Mouse (Mus musculus): ENCODE results near the gene Lair1.
"Not testable (repeated sequence)": the region's sequence is repeated elsewhere in the genome, so short reads cannot be mapped to it uniquely, and the experiment has no call there.

Gene Lair1

DNA sequence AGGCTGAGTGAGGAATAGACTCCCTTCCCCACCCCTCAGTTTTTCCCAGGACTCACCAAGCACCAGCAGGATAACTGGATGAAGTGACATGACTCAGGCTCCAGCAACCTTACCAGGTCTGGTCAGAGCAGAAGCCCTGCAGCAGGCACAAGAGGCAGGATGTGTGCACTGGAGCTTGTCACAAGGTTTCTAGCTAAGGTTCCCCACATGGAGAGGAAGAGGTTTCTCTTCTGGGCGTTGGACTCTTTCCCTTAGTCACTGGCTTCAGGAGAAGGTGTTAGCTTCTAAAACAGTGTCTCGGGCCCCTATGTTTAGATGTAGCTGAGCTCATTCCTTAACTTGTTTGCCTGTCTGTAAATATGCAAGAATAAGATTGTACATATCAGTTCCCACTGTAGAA lies at the start of gene Lair1:
Gene Lair1 (minus strand): TSS at position 192 of the 400 bp plus-strand sequence.
- DNase-seq, result no peak

DNA sequence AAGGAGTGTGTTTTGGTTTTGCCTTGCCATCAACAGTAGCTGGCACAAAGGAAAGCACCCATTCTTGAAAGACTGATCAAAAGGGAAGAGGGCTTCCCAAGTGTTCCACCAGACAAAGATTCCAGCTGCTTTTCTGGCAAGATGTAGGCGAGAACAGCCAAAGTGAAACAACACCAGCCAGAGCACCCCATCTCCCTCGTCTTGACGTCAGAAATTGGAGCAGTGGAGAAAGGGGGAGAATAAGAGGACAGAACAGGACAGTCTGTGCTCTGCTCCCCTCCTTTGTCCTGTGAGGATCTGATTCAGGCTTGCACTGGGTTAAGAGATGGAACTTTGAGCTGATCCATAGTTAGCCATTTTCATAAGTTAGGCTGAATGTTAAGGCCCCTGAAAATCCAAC lies 48.8 kb upstream of the Lair1 start:
- DNase-seq, result no peak

DNA sequence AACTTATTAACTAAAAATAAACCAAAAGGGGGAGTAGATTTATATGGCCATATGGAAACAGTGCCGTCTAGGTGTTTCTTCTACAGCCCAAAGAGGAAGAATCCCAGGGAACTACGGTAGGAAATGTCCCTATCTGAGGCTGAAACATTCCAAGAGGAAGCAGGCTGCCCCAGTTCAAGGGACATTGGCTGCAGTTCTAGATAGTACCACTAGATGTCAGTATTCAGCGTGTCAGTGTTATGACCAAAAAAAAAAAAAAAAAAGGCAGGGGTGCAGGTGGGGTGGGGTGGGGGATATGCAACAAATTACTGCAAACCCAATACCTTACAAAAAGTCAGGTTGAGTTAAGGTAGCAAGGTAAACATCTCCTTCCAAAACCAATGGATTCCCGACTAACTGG lies 40.4 kb upstream of the Lair1 start:
- DNase-seq, result no peak

DNA sequence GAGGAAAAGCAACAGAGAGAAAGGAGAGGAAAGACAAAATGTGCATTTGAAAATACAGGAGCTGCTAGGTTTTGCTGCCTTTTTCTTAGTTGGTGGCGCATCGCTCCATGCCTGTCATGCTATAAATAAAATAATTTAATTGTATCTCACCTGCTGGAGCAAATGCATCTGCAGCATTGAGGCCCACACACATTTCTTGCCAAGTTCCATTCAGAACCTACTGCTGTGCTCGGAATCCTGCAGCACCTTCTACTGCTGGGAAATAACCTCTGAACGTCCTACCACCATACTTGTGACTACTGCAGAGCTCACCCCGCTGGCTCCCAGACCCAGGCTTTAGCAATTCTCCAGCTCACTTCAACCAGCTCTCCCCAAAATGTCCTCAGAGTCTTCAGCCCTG lies 38.1 kb upstream of the Lair1 start:
- DNase-seq, result no peak

DNA sequence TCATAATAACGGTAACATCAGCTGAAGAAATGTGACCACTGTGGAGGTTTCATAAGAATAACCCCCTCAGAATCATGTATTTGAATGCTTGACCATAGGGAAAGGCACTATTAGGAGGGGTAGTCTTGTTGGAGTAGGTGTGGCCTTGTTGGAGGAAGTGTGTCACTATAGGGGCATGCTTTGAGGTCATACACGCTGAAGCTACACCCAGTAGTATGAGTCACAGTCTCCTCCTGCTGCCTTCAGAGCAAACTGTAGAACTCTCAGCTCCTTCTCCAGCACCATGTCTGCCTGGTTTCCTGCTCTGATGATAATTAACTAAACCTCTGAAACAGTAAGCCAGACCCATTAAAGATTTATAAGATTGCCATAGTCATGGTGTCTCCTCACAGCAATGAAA lies 35.8 kb upstream of the Lair1 start:
- DNase-seq, result no peak

DNA sequence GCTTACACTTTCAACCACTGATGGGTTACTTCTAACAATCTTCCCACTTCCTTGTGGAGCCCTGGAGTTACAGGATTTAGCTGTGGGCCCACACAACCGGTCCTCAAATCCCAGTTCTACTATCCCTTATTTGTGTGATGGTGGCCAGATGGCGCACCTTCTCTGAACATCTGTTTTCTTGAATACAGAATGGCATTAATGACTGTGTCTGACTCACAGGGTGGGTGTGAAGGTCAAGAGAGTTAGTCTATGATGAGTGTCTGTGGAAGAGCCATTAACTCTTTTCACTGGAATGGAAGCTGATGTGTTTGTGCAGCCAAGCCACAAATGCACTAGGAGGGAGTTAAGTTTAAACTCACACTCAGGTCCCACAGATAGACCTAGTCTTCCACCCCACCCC lies 35.3 kb upstream of the Lair1 start:
- DNase-seq, result no peak

DNA sequence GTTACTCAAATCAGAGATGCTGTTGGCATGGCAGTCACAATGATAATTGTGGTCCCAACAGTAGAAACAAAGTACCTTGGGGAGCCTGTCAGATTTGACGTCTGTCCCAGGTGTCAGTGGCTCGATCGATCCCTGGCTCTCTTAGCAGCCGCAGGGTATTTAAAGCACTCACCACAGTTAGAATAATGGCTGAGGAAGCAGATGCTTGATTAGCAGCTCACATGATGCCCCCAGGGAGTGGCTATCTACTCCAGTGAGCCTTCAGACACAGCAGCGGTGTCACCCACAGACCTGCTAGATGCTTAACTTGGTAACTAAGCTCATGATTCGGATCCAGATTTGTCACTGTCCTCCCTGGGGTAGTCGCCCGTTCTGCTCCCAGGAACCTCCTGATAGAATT lies 28.2 kb upstream of the Lair1 start:
- no peak for DNase-seq

DNA sequence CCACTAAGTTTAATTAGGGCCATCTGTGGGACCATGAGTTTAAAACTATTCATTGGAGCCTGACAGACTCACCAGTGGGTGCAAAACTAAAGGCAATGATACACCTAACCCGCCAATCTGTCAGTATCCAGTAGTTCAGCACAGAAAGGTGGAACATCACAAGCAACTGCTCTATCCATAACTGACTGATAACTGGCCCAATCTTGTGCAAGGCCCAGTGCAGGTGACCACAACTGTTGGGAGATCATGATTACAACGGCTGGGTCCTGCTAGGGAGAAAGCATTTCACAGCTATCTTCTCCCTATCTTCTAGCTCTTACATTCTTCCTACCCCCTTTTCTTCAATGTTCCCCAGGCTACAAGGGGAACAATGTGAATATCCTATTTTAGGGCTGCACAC lies 25.7 kb upstream of the Lair1 start:
- no peak for DNase-seq

DNA sequence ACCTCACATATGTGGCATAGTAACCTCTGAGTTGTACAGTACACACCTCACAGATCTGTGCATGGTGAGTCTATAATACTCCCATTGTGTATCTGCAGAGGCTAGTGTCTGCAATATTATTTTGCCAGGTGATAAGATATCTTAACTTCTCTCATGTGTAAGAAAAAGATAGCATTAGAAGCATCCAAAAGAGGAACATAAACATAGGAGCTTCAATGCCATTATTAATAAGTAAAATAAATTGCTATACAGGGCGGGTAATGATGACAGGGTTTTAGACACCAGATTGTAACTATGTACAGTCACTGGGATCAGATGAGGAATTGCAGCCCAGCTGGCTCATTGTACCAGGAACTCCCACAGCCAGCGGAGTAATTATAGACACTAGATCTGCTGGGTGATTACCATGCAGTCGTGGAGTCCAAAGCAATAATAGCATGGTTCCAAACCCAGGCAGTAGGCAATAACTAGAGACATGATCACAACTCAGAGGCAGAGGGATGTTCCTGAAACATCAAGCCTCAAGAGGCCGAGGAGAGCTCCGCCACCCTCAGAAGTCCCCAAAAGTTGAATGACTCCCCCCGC lies 25.0 kb upstream of the Lair1 start:
- peak; percentile 36 for DNase-seq

DNA sequence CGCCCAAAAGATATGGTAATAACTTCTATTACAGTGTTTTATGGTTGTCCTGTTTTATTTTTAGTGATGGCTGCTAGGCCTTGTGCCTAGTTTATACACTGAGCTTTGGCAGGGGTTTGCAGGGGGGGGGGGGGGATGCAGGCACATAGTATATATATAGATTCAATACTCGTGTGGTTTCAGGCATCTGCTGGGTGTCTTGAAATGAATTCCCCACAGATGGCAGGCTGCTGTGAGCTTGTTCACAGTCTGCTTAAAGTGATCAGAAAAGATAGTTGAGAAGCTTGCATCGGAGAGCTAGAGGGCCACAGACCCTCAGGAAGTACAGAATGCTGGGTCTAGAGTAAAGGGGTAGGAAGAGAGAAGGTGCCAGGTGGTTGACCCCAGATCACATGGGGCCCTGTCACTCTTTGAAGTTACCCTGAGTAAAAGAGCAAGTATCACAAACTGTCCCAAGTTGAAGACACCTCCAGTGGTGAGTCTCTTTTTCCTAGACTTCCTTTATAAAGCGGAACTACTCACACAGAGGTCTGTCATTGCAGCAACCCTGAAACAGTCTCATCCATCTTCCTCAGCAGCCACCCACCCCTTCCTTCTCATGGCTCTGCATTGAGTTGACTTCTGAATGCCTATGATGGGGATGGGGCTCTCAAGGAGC lies 24.4 kb upstream of the Lair1 start:
- DNase-seq, result peak; percentile 54

DNA sequence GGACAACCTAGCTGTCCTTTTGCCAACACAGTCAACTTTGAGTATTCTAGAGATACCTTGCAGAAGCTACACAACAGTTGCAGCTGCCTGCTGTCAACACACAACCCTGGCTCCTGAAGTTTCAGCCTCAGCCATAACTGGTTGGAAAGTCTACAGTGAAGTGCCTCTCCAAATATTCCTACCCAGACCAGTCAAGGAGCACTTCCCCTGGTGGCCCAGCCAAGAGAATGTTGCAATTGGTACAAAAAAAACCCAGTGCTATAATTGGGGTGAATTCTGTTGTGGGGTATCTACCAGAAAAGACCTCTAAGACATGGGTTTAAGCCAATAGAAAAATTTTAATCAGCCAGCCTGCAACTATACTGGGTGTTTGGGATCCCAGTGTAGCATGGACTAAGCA lies 22.6 kb upstream of the Lair1 start:
- DNase-seq, result no peak

DNA sequence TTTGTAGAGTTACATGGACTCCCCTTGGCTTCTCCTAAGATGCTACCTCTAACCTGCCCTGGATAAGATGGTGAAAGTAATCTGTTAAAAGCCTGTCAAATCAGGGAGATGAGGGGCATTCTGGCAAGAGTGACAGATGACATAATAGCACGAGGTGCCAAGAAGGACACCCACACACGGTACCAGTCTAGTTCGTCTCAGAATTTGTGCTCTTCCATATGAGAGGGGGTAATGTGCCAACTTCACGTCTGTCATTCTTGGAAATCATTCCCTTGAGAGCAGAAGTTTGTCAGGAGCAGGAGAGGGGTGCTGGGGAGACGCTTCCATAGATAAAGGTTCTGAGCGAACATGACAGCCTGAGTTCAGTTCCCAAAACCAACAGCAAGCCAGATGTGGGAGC lies 21.2 kb upstream of the Lair1 start:
- no peak for DNase-seq

DNA sequence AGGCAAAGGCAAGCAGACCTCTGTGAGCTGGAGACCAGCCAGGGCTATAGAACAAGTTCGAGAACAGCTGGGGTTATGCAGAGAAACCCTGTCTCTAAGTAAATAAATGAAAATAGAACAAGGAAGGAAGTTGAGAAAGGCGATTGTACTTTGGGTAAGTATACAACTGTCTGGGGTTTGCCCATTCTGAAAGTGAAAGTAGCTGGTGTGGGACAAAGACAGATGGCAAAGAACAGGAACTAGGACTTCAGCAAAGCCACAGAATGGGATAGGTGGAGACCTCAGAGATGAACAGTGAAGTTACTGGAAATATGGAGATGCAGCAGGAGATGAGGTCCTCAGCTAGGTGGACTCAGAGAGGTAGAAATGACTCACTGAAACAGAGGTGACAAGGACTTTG lies 19.8 kb upstream of the Lair1 start:
- no peak for DNase-seq

DNA sequence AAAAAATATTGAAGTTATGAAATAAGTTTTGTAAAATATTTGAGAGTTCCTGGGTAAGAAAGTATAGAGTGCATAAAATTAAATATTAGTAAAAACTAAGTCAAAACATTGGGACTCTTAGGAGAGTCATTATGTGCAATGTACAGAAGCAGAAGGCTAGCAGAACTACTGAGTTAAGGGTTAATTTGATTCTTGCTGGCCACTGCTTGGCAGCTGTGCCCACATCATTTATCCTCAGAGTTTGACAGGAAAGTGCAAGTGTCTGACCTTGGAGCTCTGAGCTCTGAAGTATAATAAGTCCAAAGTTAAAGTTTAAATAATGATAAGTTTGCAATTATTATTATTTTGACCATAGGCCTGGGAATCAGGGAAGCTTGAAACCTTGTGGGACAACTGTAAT lies 18.7 kb upstream of the Lair1 start:
- no peak for DNase-seq

DNA sequence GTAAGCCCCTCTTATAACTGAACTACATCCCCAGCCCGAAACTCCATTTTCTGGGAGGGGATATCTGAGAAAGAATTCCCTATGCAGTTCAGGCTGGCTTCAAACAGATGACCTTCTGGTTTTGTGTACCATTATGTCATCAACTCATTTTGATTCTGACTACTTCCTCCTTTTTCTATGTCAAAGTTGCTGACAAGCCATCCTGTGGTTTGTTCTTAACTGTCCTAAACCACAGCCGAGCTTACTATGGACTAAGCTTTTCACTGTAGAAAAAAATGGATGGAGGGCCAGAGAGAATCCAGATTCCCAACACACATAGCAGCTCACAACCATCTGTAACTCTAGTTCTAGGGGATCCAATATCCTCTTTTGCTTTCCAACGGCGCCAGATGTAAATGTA lies 17.5 kb upstream of the Lair1 start:
- DNase-seq, result no peak

DNA sequence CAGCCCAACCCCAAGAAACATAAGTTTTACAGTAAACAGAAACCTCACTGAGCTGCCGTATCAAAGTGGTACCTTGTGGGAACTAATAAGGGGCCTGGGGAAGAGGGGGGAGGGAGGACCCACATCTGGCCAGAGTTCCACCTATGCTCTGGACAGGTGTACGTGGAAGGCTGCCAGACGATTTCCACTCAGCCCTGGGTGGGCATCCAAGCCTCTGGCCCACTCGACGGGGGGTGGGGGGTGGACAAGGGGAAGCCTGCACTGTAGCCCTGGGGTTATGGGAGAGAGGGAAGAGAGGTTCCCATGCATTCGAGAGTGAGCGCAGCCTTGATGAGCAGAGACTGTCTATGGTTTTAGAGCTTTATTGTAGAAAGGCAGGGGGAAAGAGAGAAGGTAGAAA lies 16.5 kb upstream of the Lair1 start:
- no peak for DNase-seq

DNA sequence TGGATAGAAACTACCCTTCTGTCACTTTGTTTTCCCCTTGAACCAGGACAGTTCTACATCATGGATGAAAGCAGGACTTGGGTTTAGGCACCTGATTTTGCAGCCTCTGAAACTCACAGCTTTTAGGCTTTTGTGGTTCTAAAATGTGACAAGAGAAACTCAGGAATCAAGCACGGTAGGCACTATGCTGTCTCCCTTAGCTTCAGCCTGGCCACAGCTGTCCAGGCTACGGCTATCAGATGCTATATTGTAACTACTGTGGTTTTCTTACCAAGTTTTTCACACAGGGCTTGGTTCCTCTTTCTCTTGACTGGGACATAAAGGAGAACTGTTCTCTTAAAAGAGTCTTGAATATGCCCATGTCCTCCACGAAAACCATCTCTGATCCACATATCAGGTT lies 10.1 kb upstream of the Lair1 start:
- DNase-seq, result no peak

DNA sequence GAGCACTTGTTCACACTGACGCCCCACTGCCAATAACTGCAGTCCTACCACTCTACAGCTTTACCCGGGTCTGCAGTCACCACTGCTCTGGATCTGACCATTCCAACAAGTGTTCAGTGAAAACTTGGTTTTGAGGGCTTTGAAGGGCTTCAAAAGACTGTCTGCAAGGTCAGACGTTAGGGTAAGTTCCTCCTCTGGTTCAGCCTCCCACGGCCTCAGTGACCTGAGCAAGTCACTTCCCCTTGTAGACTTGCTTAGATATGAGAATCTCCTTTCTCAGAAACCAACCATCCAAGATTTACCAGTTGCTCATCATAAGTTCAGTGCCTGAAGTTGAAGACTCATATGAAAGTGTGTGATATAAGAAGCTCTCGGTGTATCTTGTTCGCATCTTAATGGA lies 8.1 kb upstream of the Lair1 start:
- no peak for DNase-seq

DNA sequence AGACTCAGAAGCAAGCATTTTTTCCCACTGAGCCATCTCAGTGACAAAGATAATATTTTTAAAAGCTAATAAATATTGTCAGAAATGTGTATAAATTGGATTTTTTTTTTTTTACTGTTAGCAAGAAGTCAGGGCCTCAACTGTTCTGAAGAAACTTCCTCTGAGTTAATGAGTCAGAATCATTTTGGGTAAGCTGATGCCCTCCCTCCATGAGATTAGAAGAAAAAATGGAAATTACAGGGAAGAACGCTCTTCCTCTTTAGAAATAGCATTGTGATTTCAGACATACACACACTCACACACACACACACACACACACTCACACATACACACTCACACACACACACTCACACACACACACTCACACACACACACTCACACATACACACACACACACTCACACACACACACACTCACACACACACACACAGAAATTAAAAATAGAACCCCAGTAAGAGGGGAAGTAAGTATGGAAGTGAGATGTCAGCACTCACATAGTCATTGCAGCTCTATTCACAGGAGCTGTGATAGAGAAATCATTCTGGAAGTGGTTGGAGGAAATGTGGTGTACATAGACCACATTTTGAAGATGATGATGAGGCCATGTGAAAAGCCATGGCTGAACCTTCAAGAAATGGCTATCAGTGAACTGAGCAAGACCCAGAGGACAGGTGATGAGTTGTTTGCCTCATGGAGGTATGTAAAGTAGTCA lies 866 bp upstream of the Lair1 start:
- DNase-seq, result no peak

DNA sequence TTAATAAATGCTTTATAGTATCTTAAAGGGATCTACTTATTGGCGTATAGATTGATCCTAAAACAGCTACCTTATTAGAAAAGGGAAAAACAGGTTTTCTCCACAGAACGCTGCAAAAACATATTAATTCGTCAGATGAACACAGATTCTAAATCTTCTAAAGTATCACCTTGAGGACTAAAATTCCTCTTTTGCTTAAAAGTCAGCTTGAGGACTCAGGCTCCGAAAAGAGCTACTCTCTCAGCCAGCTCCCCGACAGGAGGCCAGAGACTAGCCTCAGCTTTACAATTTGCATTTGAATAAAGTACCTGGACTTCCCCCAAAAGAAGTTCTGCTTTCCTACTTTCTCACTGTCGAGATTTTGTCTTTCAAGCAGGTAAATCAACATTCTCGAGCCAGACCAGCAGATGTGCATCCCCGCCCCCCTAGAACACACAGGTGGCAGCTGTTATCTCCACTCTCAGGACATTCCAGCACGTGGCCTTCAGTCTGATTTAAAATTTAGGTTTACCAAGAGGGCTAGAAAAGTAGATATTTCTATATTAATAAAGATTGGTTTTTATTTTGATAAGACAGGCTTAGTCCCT lies 2.3 kb downstream of the Lair1 start:
- not testable (repeated sequence) for DNase-seq

DNA sequence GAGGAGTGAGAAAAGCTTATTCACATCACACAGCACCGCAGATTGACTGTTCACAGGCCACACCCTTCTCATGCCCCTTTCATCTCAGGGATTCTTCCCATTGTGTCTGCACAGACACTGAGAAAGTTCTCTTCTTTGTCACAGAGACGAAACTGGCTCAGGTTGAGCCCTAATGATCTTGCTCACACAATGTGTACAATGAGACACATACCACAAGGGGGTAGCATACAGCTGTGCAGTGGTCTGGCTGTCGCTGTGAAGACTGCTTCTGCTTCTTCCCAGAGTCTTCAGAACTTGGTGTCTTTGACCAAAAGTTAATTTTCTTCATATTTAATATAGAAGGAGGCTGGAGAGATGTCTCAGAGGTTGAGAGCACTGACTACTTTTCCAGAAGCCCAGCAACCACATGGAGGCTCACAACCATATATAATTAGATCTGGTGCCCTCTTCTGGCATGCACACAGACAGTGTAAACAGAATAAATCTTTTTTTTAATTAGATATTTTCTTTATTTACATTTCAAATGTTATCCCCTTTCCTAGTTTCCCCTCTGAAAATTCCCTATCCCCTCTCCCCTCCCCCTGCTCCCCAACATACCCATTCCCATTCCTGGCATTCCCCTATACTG lies 36.1 kb downstream of the Lair1 start:
- peak; percentile 26 for DNase-seq

DNA sequence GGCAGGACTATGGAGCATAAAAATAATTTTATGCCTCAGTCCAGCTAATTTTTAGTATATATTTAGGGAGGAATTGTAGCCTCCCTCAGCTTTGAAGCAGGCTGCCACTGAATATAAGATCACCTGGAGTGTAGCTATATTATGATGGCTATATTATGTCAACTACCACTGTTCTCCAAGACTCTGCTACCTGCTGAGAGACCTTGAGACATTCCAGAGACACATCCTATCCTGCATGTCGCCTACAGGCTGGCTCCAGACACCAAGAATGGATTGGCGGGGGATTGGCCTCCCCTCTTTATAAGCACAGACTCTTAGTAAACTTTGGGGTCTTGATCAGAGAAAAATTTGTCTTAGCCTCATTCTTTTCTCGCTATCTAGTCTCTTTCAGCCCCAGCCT lies 58.4 kb downstream of the Lair1 start:
- not testable (repeated sequence) for DNase-seq

DNA sequence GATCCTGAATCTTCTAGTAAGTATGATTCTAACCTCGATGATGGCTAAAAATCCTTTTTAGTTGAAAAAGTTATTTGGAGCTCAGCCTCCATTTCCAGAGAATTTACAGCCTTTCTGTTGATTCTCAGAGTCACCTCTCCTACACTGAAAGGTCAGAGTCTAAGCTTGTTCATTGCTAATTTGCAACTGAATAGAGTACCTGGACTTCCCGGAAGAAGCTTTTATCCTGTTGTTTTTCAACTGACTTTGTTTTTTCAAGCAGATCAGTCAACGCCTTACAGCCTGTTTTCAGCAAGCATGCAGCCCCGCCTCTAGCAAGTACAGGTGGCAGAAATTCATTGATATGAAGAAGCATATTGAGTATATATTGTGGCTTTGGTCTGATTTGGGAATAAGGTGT lies 59.0 kb downstream of the Lair1 start:
- DNase-seq, result not testable (repeated sequence)

DNA sequence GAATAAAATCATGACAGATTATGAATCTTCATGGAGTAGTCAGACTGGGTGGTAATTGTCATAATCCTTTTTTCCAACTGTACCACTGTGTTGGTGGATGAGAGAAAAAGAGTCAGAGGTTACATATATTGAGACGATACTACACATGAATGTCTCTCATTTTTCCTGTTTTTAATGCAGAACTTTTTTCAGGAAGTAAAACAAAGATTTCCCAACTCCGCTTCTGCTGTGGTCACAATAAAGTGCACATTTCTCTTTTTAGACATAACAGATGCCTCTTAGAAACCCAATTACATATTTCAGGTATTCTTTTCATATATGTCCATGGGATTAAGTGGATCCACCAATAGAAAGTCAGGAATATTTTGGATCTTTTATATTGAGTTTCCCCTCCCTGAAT lies 101.0 kb downstream of the Lair1 start:
- no peak for DNase-seq
